Mouse (Mus musculus): ENCODE results near the gene Atp1a4.

DNA sequence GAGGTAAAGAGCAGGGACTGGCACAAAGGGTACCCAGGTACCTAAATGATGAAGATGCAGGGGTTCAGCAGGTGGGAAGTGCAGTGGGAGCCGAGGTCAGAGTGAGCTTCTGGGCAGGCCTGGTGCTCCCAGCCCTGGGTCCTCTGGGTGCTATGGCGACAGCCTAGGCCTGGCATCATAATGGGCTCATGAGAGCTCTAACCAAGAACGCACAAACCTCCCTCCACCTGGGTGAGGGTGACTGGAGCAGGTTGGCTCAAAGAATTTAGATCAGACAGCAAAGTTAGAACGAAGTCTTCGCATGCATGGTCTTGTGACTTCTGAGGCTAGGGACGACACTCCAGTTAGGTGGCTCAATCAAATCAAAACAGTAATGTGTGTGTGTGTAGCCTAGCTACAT is at the start of gene Atp1a4:
- TF ChIP-seq CTCF (IDR thresholded peaks at IDR 0.05; ENCODE audit: low read depth, low read length): no peak
- no peak for TF ChIP-seq POLR2A (IDR thresholded peaks at IDR 0.05; ENCODE audit: extremely low read depth, insufficient read depth, low read length)
